Mouse (Mus musculus): Measurements from ENCODE around the gene Gadd45a. TPM values are rescaled to one million over a fixed set of nuclear protein-coding genes. Genes with fewer than 3 reads are reported as not detected.

Gadd45a gene
- total RNA-seq, 2 experiments from 2014 or later: 6.3 to 8.7 TPM

GRCm38 (mm10) chr6:67019001-67019400 lies 18.3 kb downstream of the Gadd45a start:
- peak; percentile 24 to 43 for DNase-seq (ENCODE audit: low spot score in 2 of 2)

- no peak for DNase-seq (ENCODE audit: low spot score in 2 of 2)
Observed at GRCm38 (mm10) chr6:67018365-67018764, 18.9 kb downstream of the Gadd45a start.

- DNase-seq (ENCODE audit: low spot score in 2 of 2): no peak
Observed at GRCm38 (mm10) chr6:67016520-67017111, 20.6 kb downstream of the Gadd45a start.

GRCm38 (mm10) chr6:67015739-67016519 lies 21.3 kb downstream of the Gadd45a start:
- no peak for DNase-seq (ENCODE audit: low spot score in 2 of 2)

GRCm38 (mm10) chr6:67014679-67015075 lies 22.6 kb downstream of the Gadd45a start:
- DNase-seq (ENCODE audit: low spot score in 2 of 2): no peak

- DNase-seq (ENCODE audit: low spot score in 2 of 2): no peak
Observed at GRCm38 (mm10) chr6:67013949-67014678, 23.1 kb downstream of the Gadd45a start.

GRCm38 (mm10) chr6:67013293-67013948 lies 23.8 kb downstream of the Gadd45a start:
- no peak for DNase-seq (ENCODE audit: low spot score in 2 of 2)

GRCm38 (mm10) chr6:67011217-67011518 lies 26.1 kb downstream of the Gadd45a start:
- DNase-seq (ENCODE audit: low spot score in 2 of 2): no peak

GRCm38 (mm10) chr6:67010370-67011216 lies 26.7 kb downstream of the Gadd45a start:
- no peak for DNase-seq (ENCODE audit: low spot score in 2 of 2)

- DNase-seq (ENCODE audit: low spot score in 2 of 2): no peak
Observed at GRCm38 (mm10) chr6:67009888-67010287, 27.4 kb downstream of the Gadd45a start.

GRCm38 (mm10) chr6:66999800-67000199 lies 37.5 kb downstream of the Gadd45a start:
- no peak for DNase-seq (ENCODE audit: low spot score in 2 of 2)

- no peak for DNase-seq (ENCODE audit: low spot score in 2 of 2)
Observed at GRCm38 (mm10) chr6:66998645-66999044, 38.6 kb downstream of the Gadd45a start.

GRCm38 (mm10) chr6:66996257-66996656 lies 41.0 kb downstream of the Gadd45a start:
- no peak for DNase-seq (ENCODE audit: low spot score in 2 of 2)

GRCm38 (mm10) chr6:66995825-66996224 lies 41.4 kb downstream of the Gadd45a start:
- no peak for DNase-seq (ENCODE audit: low spot score in 2 of 2)

GRCm38 (mm10) chr6:66994981-66995380 lies 42.3 kb downstream of the Gadd45a start:
- DNase-seq (ENCODE audit: low spot score in 2 of 2): no peak

- DNase-seq (ENCODE audit: low spot score in 2 of 2): no peak
Observed at GRCm38 (mm10) chr6:66992786-66993185, 44.5 kb downstream of the Gadd45a start.

- DNase-seq (ENCODE audit: low spot score in 2 of 2): no peak
Observed at GRCm38 (mm10) chr6:66992232-66992631, 45.0 kb downstream of the Gadd45a start.

- no peak for DNase-seq (ENCODE audit: low spot score in 2 of 2)
Observed at GRCm38 (mm10) chr6:66989518-66989917, 47.7 kb downstream of the Gadd45a start.

GRCm38 (mm10) chr6:66989037-66989436 lies 48.2 kb downstream of the Gadd45a start:
- DNase-seq (ENCODE audit: low spot score in 2 of 2): no peak

- no peak for DNase-seq (ENCODE audit: low spot score in 2 of 2)
Observed at GRCm38 (mm10) chr6:66988363-66988762, 48.9 kb downstream of the Gadd45a start.

- no peak for DNase-seq (ENCODE audit: low spot score in 2 of 2)
Observed at GRCm38 (mm10) chr6:66987643-66988042, 49.6 kb downstream of the Gadd45a start.

Data from layer of hippocampus, adult 18-20 months (tissue).